Mouse (Mus musculus) hindbrain, embryonic 16.5 days (tissue): ENCODE results near the gene Snx11. TPM values are rescaled to one million over a fixed set of nuclear protein-coding genes. Genes with fewer than 3 reads are reported as not detected.
"Not testable (repeated sequence)": the region's sequence is repeated elsewhere in the genome, so short reads cannot be mapped to it uniquely, and the experiment has no call there.

Experiments used
- ATAC-seq: fragments of 200-750 bp; cut with Nextera tagmentation; 2 replicates; pipeline ENCODE4 v1.8.0; 2017; ENCODE audit warnings: moderate TSS enrichment, moderate library complexity
- H3K27ac ChIP-seq: fragments of 300-500 bp; sonication (generic); 2 replicates; pipeline ENCODE4 v1.5.1; 2014; ENCODE audit warnings: low read depth, mild to moderate bottlenecking, control low read depth, low read length, moderate library complexity
- H3K27me3 ChIP-seq: fragments of 300-500 bp; sonication (generic); replicated peaks from 2 replicates; pipeline ENCODE4 v1.6.1; 2014; ENCODE audit warnings: low read length; ENCODE audit not compliant: control insufficient read depth, insufficient read depth
- H3K36me3 ChIP-seq: fragments of 300-500 bp; sonication (generic); 2 replicates; pipeline ENCODE4 v1.6.1; 2014; ENCODE audit warnings: mild to moderate bottlenecking, low read length, moderate library complexity, mixed read lengths; ENCODE audit not compliant: control insufficient read depth, insufficient read depth
- H3K4me1 ChIP-seq: fragments of 300-500 bp; sonication (generic); 2 replicates; pipeline ENCODE4 v1.6.1; 2014; ENCODE audit warnings: low read depth, low read length; ENCODE audit not compliant: control insufficient read depth, insufficient read depth
- H3K4me2 ChIP-seq: fragments of 300-500 bp; sonication (generic); 2 replicates; pipeline ENCODE4 v1.6.1; 2014; ENCODE audit warnings: mild to moderate bottlenecking, low read length, control low read depth, moderate library complexity
- H3K4me3 ChIP-seq: fragments of 300-500 bp; sonication (generic); 2 replicates; pipeline ENCODE4 v1.5.1; 2014; ENCODE audit warnings: mild to moderate bottlenecking, low read length, control low read depth, moderate library complexity
- H3K9ac ChIP-seq: fragments of 300-500 bp; sonication (generic); 2 replicates; pipeline ENCODE4 v1.6.1; 2014; ENCODE audit warnings: low read depth, mild to moderate bottlenecking, control low read depth, low read length, moderate library complexity
- H3K9me3 ChIP-seq: fragments of 300-500 bp; sonication (generic); 2 replicates; pipeline ENCODE4 v1.6.1; 2014; ENCODE audit warnings: mild to moderate bottlenecking, low read length, moderate library complexity; ENCODE audit not compliant: control insufficient read depth
- WGBS: fragments of 180-500 bp; shearing (Covaris S2); extraction: QIAGEN DNeasy Blood & Tissue Kit; methylation state at CpG from one replicate; pipeline ENCODE4 v1.1.7; 2014; 5-methylcytosine and 5-hydroxymethylcytosine counted together
- polyA plus RNA-seq: library from polyadenylated mRNA; unstranded; fragments of >200 nt; fragmentation: Nextera tagmentation; extraction: Ambion mirVana; gene quantifications from 2 replicates; pipeline ENCODE4 v1.2.1, GENCODE M21; 2015

The Snx11 gene
- polyA plus RNA-seq, 1 experiment from 2014 or later = 52.2 TPM

- Histone ChIP-seq H3K4me2 (no peak overlapping the region), H3K36me3 (peaks cover 57% of the 10 kb centered on the region), H3K9me3 (no peaks in the 10 kb centered on the region), H3K4me3 (no peak overlapping the region), H3K9ac (no peak overlapping the region), H3K27ac (no peak overlapping the region), H3K27me3 (no peaks in the 10 kb centered on the region), H3K4me1 (no peaks in the 10 kb centered on the region)
- no peak for ATAC-seq
- WGBS = 56% methylated on average over 5 of the region's 5 CpGs
Measured at GRCm38 (mm10) chr11:96816979-96817378, 39.6 kb upstream of the Snx11 start.

DNA sequence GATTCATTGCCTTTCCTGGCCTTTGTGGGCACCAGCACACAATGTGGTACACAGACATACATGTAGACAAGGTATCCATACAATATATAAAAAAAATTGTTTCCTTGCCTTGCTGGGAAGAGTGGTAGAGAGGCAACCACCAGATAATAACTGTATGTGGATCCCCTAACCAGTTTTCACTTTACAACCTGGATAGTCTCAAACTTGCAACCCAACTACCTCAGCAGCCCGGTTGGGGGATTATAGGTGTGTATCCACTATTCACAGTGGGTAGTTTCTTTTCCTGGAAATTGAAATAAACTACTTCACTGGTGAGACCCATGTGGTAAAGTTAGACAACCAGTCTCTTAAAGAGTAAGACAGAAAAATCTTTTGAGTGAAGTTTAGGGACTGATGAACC lies 39.1 kb upstream of the Snx11 start:
- H3K27ac ChIP-seq = no peak overlapping the region
- H3K9ac ChIP-seq = no peak overlapping the region
- H3K36me3 ChIP-seq = peaks cover 55% of the 10 kb centered on the region
- no peak overlapping the region for H3K4me2 ChIP-seq
- no peak overlapping the region for H3K4me3 ChIP-seq
- no peak for ATAC-seq
- no peaks in the 10 kb centered on the region for H3K4me1 ChIP-seq
- 92% methylated on average over 1 of the region's 1 CpGs for WGBS
- no peaks in the 10 kb centered on the region for H3K9me3 ChIP-seq
- H3K27me3 ChIP-seq = no peaks in the 10 kb centered on the region

GRCm38 (mm10) chr11:96815895-96816294 lies 38.5 kb upstream of the Snx11 start:
- 94% methylated on average over 2 of the region's 2 CpGs for WGBS
- no peak overlapping the region for H3K27ac ChIP-seq
- no peak for ATAC-seq
- H3K9me3 ChIP-seq = no peaks in the 10 kb centered on the region
- no peak overlapping the region for H3K4me3 ChIP-seq
- no peaks in the 10 kb centered on the region for H3K27me3 ChIP-seq
- no peak overlapping the region for H3K9ac ChIP-seq
- no peaks in the 10 kb centered on the region for H3K4me1 ChIP-seq
- H3K36me3 ChIP-seq = peaks cover 49% of the 10 kb centered on the region
- no peak overlapping the region for H3K4me2 ChIP-seq

GRCm38 (mm10) chr11:96814443-96814842 lies 37.1 kb upstream of the Snx11 start:
- H3K4me3 ChIP-seq = no peak overlapping the region
- H3K9me3 ChIP-seq = no peaks in the 10 kb centered on the region
- H3K9ac ChIP-seq = no peak overlapping the region
- H3K36me3 ChIP-seq = peaks cover 41% of the 10 kb centered on the region
- no peaks in the 10 kb centered on the region for H3K4me1 ChIP-seq
- 95% methylated on average over 2 of the region's 2 CpGs for WGBS
- no peak overlapping the region for H3K4me2 ChIP-seq
- H3K27me3 ChIP-seq = no peaks in the 10 kb centered on the region
- no peak overlapping the region for H3K27ac ChIP-seq
- no peak for ATAC-seq

- no peak overlapping the region for H3K4me2 ChIP-seq
- H3K9me3 ChIP-seq = no peaks in the 10 kb centered on the region
- WGBS = 90% methylated on average over 5 of the region's 5 CpGs
- no peak overlapping the region for H3K9ac ChIP-seq
- no peak for ATAC-seq
- H3K4me1 ChIP-seq = no peaks in the 10 kb centered on the region
- no peak overlapping the region for H3K4me3 ChIP-seq
- no peaks in the 10 kb centered on the region for H3K27me3 ChIP-seq
- no peak overlapping the region for H3K27ac ChIP-seq
- H3K36me3 ChIP-seq = peaks cover 40% of the 10 kb centered on the region
Measured at GRCm38 (mm10) chr11:96813920-96814319, 36.6 kb upstream of the Snx11 start.

- WGBS = 88% methylated on average over 4 of the region's 4 CpGs
Measured at GRCm38 (mm10) chr11:96813455-96813854, 36.1 kb upstream of the Snx11 start.

GRCm38 (mm10) chr11:96811188-96811587 lies 33.8 kb upstream of the Snx11 start:
- H3K9ac ChIP-seq, H3K9me3 ChIP-seq, ATAC-seq, H3K4me2 ChIP-seq, H3K4me3 ChIP-seq, H3K4me1 ChIP-seq, H3K27ac ChIP-seq, H3K27me3 ChIP-seq: not testable (repeated sequence)
- 85% methylated on average over 1 of the region's 1 CpGs for WGBS
- H3K36me3 ChIP-seq = peaks cover 33% of the 10 kb centered on the region

More at GRCm38 (mm10) chr11:96813455-96813854, 36.1 kb upstream of the Snx11 start:
- Histone ChIP-seq H3K27ac (no peak overlapping the region), H3K4me2 (no peak overlapping the region), H3K9me3 (no peaks in the 10 kb centered on the region), H3K36me3 (peaks cover 41% of the 10 kb centered on the region), H3K4me3 (no peak overlapping the region), H3K4me1 (no peaks in the 10 kb centered on the region), H3K27me3 (no peaks in the 10 kb centered on the region), H3K9ac (no peak overlapping the region)
- ATAC-seq = no peak

GRCm38 (mm10) chr11:96809562-96810235 lies 32.3 kb upstream of the Snx11 start:
- H3K4me1 ChIP-seq = no peaks in the 10 kb centered on the region
- H3K9ac ChIP-seq = no peak overlapping the region
- H3K36me3 ChIP-seq = peaks cover 35% of the 10 kb centered on the region
- H3K27ac ChIP-seq = no peak overlapping the region
- ATAC-seq = 0 out of 2 replicates have a peak, but pooled peaks have one; percentile 17
- H3K9me3 ChIP-seq = no peaks in the 10 kb centered on the region
- no peak overlapping the region for H3K4me2 ChIP-seq
- H3K27me3 ChIP-seq = no peaks in the 10 kb centered on the region
- 84% methylated on average over 6 of the region's 6 CpGs for WGBS
- no peak overlapping the region for H3K4me3 ChIP-seq

DNA sequence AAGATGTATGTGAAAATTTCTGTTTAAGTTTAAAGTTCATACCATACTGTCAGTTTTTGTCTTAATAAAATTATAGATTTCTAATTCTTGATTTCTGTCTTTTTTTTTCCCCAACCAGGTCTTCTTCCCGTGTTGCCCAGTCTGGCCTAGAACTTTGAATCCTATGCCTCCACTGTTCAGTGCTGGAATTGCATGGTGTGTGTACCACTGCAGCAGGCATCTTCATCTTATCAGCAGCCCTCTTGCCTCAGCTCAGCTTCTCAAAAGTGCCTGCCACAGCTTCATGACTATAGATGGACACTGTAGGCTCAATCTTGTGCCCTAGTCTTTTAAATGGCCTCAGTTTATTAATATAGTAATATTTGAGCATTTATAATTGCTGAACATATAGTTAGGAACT lies 30.7 kb upstream of the Snx11 start:
- H3K9me3 ChIP-seq = no peaks in the 10 kb centered on the region
- H3K36me3 ChIP-seq = peaks cover 43% of the 10 kb centered on the region
- WGBS = 64% methylated on average over 1 of the region's 1 CpGs

More for the DNA sequence above, 30.7 kb upstream of the Snx11 start:
- Histone ChIP-seq H3K27me3 (no peaks in the 10 kb centered on the region), H3K4me1 (no peaks in the 10 kb centered on the region), H3K9ac (no peak overlapping the region), H3K4me3 (no peak overlapping the region), H3K4me2 (no peak overlapping the region), H3K27ac (no peak overlapping the region)
- ATAC-seq = no peak
